Mouse (Mus musculus): ENCODE results near the gene C1qtnf9. TPM values are rescaled to one million over a fixed set of nuclear protein-coding genes. Genes with fewer than 3 reads are reported as not detected.

Gene C1qtnf9
- polyA plus RNA-seq, 1 experiment from 2014 or later = not detected

DNA sequence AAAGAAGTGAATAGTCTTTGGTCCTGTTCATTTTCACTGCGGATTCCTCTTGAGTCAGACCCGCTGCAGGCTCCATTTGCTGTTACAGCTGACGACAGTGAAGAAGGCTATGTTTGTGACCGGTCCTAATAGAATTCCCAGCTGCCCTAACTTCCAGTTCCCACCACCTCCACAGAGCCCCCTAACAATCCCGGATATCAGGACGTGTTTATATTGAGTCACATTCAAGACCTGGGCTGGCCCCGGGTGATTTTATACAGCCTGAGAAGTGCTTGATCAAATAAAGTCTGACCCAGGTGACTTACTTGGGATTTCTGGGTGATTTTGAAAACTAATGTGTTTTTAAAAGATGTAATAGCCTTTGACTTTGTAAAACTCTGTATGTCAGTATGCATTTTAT lies 5.2 kb upstream of the C1qtnf9 start:
- ATAC-seq (replicated peaks; ENCODE audit: insufficient number of reproducible peaks, low FRiP score, low TSS enrichment, low read depth) = no peak
- no peak overlapping the region for H3K4me3 ChIP-seq (ENCODE audit: low read depth, low read length)
- H3K27me3 ChIP-seq (ENCODE audit: control insufficient read depth, insufficient read depth, low read length) = no peaks in the 10 kb centered on the region
- H3K9ac ChIP-seq (replicated peaks; ENCODE audit: low read length) = no peak overlapping the region
- 72% methylated on average over 7 of the region's 7 CpGs for WGBS
- H3K4me2 ChIP-seq (ENCODE audit: low read depth, low read length) = no peak overlapping the region
- no peaks in the 10 kb centered on the region for H3K9me3 ChIP-seq (replicated peaks; ENCODE audit: control insufficient read depth, low read length)
- no peaks in the 10 kb centered on the region for H3K4me1 ChIP-seq (ENCODE audit: control insufficient read depth, insufficient read depth, low read length)
- no peak overlapping the region for H3K27ac ChIP-seq (replicated peaks; ENCODE audit: low read depth, low read length)
- H3K36me3 ChIP-seq (replicated peaks; ENCODE audit: control insufficient read depth, insufficient read depth, low read depth, low read length) = no peaks in the 10 kb centered on the region
- DNase-seq (ENCODE audit: low spot score) = no peak

DNA sequence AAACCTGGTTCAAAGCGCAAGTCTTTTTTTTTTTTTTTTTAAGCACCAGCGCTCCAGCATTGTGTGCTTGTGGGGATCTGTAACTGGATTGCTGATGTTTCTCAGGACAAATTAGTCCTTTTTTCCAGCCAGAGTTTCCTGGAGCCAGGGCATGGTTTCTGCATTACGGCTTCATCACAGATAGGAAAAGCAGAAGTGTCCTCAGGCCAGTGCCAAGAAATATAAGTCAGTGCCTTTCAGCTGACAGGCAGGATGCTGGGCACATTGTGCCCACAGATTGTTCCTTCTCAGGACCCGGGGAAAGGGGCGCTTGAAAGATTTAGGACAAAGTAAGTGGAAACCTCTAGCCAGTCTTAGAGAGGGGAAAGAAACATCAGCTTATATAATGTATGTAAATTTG lies 4.2 kb upstream of the C1qtnf9 start:
- Histone ChIP-seq H3K27ac (replicated peaks; ENCODE audit: low read depth, low read length) (no peak overlapping the region), H3K9me3 (replicated peaks; ENCODE audit: control insufficient read depth, low read length) (no peaks in the 10 kb centered on the region), H3K27me3 (ENCODE audit: control insufficient read depth, insufficient read depth, low read length) (no peaks in the 10 kb centered on the region), H3K9ac (replicated peaks; ENCODE audit: low read length) (no peak overlapping the region), H3K4me3 (ENCODE audit: low read depth, low read length) (no peak overlapping the region), H3K4me2 (ENCODE audit: low read depth, low read length) (no peak overlapping the region), H3K4me1 (ENCODE audit: control insufficient read depth, insufficient read depth, low read length) (no peaks in the 10 kb centered on the region), H3K36me3 (replicated peaks; ENCODE audit: control insufficient read depth, insufficient read depth, low read depth, low read length) (no peaks in the 10 kb centered on the region)
- no peak for DNase-seq (ENCODE audit: low spot score)
- ATAC-seq (replicated peaks; ENCODE audit: insufficient number of reproducible peaks, low FRiP score, low TSS enrichment, low read depth) = no peak
- 95% methylated on average over 5 of the region's 5 CpGs for WGBS

DNA sequence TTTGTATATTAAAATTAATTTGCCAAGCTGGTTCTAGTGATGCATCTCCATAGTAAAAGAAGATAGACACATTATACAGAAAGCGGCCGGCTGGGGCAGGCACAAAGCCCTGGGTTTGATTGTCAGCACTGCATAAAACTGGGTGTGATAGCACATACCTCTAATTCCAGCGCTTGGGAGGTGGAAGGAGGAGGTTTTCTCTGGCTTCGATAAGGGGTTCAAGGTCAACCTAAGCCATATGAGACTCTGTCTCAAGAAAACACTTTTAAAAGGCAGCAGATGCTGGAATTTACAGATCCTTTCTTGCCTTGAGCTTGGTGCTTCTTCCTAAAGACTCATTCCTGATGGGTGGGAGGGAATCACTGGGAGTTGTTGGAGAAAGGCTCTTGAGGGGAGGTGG lies 3.4 kb upstream of the C1qtnf9 start:
- Histone ChIP-seq H3K9ac (replicated peaks; ENCODE audit: low read length) (no peak overlapping the region), H3K4me2 (ENCODE audit: low read depth, low read length) (no peak overlapping the region), H3K9me3 (replicated peaks; ENCODE audit: control insufficient read depth, low read length) (no peaks in the 10 kb centered on the region), H3K27me3 (ENCODE audit: control insufficient read depth, insufficient read depth, low read length) (no peaks in the 10 kb centered on the region), H3K4me3 (ENCODE audit: low read depth, low read length) (no peak overlapping the region), H3K27ac (replicated peaks; ENCODE audit: low read depth, low read length) (no peak overlapping the region), H3K36me3 (replicated peaks; ENCODE audit: control insufficient read depth, insufficient read depth, low read depth, low read length) (no peaks in the 10 kb centered on the region), H3K4me1 (ENCODE audit: control insufficient read depth, insufficient read depth, low read length) (no peaks in the 10 kb centered on the region)
- 71% methylated on average over 4 of the region's 4 CpGs for WGBS
- DNase-seq (ENCODE audit: low spot score) (no peak), ATAC-seq (replicated peaks; ENCODE audit: insufficient number of reproducible peaks, low FRiP score, low TSS enrichment, low read depth) (no peak)

DNA sequence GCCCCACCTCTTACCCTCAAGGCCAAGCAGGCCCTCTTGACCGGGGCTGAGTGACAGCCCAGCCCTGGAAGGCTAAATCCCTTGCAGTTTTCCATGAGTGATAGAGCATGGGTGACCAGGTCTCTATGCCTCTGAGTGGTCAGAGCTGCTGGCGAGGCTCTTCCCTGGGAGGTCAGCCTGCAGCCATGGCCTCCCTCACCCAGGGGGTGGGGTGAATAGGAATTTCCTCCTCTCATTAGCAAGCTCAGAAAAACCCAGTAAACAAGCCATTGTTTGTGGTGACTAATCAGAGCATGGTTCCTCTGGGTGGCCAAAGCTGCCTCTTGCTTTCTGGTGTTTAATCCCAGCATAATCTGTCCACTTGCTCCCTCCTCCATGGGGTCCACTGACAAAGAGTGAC lies 2.9 kb upstream of the C1qtnf9 start:
- no peak overlapping the region for H3K27ac ChIP-seq (replicated peaks; ENCODE audit: low read depth, low read length)

DNA sequence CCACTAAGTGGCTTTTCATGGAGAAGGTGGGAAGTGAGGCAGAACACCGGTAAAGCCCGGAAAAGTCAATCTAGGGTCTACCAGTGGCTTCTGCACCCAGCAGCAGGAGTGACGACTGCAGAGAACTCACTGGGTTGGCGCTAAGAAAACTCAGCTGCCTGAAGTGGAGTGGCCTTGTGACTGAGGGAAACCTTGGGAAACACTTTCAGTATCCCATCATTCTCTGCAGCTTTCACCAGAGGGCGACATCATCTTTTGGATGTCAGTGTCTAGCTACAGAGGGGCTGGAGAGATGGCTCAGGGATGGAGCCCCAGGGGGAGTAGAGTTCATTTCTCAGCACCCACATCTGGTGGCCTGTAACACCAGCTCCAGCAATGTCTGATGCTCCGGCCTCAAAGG lies 1.4 kb downstream of the C1qtnf9 start:
- no peaks in the 10 kb centered on the region for H3K27me3 ChIP-seq (ENCODE audit: control insufficient read depth, insufficient read depth, low read length)
- ATAC-seq (replicated peaks; ENCODE audit: insufficient number of reproducible peaks, low FRiP score, low TSS enrichment, low read depth) = no peak
- H3K9ac ChIP-seq (replicated peaks; ENCODE audit: low read length) = no peak overlapping the region
- no peak for DNase-seq (ENCODE audit: low spot score)
- H3K27ac ChIP-seq (replicated peaks; ENCODE audit: low read depth, low read length) = no peak overlapping the region
- H3K4me1 ChIP-seq (ENCODE audit: control insufficient read depth, insufficient read depth, low read length) = no peaks in the 10 kb centered on the region
- H3K4me2 ChIP-seq (ENCODE audit: low read depth, low read length) = no peak overlapping the region
- 40% methylated on average over 6 of the region's 6 CpGs for WGBS
- H3K4me3 ChIP-seq (ENCODE audit: low read depth, low read length) = no peak overlapping the region
- H3K36me3 ChIP-seq (replicated peaks; ENCODE audit: control insufficient read depth, insufficient read depth, low read depth, low read length) = no peaks in the 10 kb centered on the region
- no peaks in the 10 kb centered on the region for H3K9me3 ChIP-seq (replicated peaks; ENCODE audit: control insufficient read depth, low read length)

More for the DNA sequence above, 2.9 kb upstream of the C1qtnf9 start:
- ATAC-seq (replicated peaks; ENCODE audit: insufficient number of reproducible peaks, low FRiP score, low TSS enrichment, low read depth) (no peak), DNase-seq (ENCODE audit: low spot score) (no peak)
- WGBS = 50% methylated on average over 2 of the region's 2 CpGs
- H3K9ac ChIP-seq (replicated peaks; ENCODE audit: low read length) = no peak overlapping the region
- no peaks in the 10 kb centered on the region for H3K4me1 ChIP-seq (ENCODE audit: control insufficient read depth, insufficient read depth, low read length)
- H3K4me2 ChIP-seq (ENCODE audit: low read depth, low read length) = no peak overlapping the region
- H3K27me3 ChIP-seq (ENCODE audit: control insufficient read depth, insufficient read depth, low read length) = no peaks in the 10 kb centered on the region
- H3K36me3 ChIP-seq (replicated peaks; ENCODE audit: control insufficient read depth, insufficient read depth, low read depth, low read length) = no peaks in the 10 kb centered on the region
- H3K9me3 ChIP-seq (replicated peaks; ENCODE audit: control insufficient read depth, low read length) = no peaks in the 10 kb centered on the region
- no peak overlapping the region for H3K4me3 ChIP-seq (ENCODE audit: low read depth, low read length)

DNA sequence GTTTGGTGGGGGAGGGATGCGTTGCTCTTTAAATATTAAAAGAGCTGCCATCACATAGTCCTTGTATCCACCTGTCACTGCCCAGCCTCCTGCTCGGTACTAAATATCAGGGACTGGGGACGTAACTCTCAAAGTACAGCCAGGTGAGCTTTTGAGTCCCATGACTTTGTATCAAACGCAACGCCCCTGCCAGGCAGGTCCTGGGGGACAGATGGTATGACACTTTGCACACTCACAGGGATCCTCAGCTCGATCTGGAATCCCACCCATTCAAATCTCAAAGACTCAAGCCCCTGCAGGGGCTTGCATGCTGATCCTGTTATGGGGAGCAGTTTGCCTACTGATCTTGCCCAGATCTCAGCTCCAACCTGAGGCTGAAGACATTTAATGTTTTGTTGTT lies 2.7 kb downstream of the C1qtnf9 start:
- 76% methylated on average over 6 of the region's 6 CpGs for WGBS
- no peaks in the 10 kb centered on the region for H3K9me3 ChIP-seq (replicated peaks; ENCODE audit: control insufficient read depth, low read length)
- H3K4me2 ChIP-seq (ENCODE audit: low read depth, low read length) = no peak overlapping the region
- H3K9ac ChIP-seq (replicated peaks; ENCODE audit: low read length) = no peak overlapping the region
- H3K27ac ChIP-seq (replicated peaks; ENCODE audit: low read depth, low read length) = no peak overlapping the region
- H3K36me3 ChIP-seq (replicated peaks; ENCODE audit: control insufficient read depth, insufficient read depth, low read depth, low read length) = no peaks in the 10 kb centered on the region
- ATAC-seq (replicated peaks; ENCODE audit: insufficient number of reproducible peaks, low FRiP score, low TSS enrichment, low read depth) = no peak
- no peaks in the 10 kb centered on the region for H3K27me3 ChIP-seq (ENCODE audit: control insufficient read depth, insufficient read depth, low read length)
- H3K4me1 ChIP-seq (ENCODE audit: control insufficient read depth, insufficient read depth, low read length) = no peaks in the 10 kb centered on the region
- H3K4me3 ChIP-seq (ENCODE audit: low read depth, low read length) = no peak overlapping the region
- DNase-seq (ENCODE audit: low spot score) = no peak

DNA sequence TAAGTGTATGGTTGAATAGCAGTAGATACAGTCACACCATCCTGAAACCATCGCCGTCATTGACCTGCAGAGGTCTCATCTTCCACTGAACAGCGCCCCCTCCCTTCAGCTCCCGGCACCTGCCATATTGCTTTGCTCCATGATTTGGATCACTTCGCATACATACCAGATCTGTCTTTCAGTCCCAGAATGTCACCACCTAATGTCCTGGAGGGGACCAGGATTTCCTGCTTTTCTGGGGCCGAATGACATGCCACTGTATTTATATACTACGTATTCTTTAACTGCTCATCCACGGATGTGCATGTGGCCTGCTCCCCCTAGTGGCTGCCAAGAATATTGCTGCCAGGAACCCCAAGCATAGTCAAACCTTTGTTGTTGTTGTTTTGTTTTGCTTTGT lies 3.1 kb downstream of the C1qtnf9 start:
- 6% methylated on average over 8 of the region's 8 CpGs for WGBS
- Histone ChIP-seq H3K9me3 (replicated peaks; ENCODE audit: control insufficient read depth, low read length) (no peaks in the 10 kb centered on the region), H3K9ac (replicated peaks; ENCODE audit: low read length) (no peak overlapping the region), H3K4me1 (ENCODE audit: control insufficient read depth, insufficient read depth, low read length) (no peaks in the 10 kb centered on the region), H3K4me2 (ENCODE audit: low read depth, low read length) (peak overlapping the region; percentile 29), H3K36me3 (replicated peaks; ENCODE audit: control insufficient read depth, insufficient read depth, low read depth, low read length) (no peaks in the 10 kb centered on the region), H3K4me3 (ENCODE audit: low read depth, low read length) (0 out of 2 replicates have a peak overlapping the region, but pooled peaks have one; percentile 3), H3K27me3 (ENCODE audit: control insufficient read depth, insufficient read depth, low read length) (no peaks in the 10 kb centered on the region), H3K27ac (replicated peaks; ENCODE audit: low read depth, low read length) (no peak overlapping the region)
- ATAC-seq (replicated peaks; ENCODE audit: insufficient number of reproducible peaks, low FRiP score, low TSS enrichment, low read depth) = no peak
- peak; percentile 64 for DNase-seq (ENCODE audit: low spot score)

DNA sequence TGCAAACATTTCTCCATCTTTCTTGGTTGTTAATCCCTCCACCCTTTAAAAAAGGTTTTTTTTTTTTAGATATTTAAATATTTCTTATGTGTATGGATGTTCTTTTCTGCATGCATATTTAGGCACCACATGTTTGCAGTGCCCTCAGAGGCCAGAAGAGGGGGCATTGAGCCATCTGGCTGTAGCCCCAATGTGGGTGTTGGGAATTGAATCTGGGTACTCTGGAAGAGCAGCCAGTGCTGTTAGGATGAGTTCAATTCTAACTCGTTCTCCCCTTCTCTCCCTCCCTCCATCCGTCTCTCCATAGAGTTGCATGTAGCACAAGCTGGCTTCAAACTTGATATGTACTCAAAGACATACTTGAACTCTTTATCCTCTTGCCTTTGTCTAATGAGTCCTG lies 5.5 kb downstream of the C1qtnf9 start:
- Histone ChIP-seq H3K4me3 (ENCODE audit: low read depth, low read length) (no peak overlapping the region), H3K4me1 (ENCODE audit: control insufficient read depth, insufficient read depth, low read length) (no peaks in the 10 kb centered on the region), H3K36me3 (replicated peaks; ENCODE audit: control insufficient read depth, insufficient read depth, low read depth, low read length) (no peaks in the 10 kb centered on the region), H3K9me3 (replicated peaks; ENCODE audit: control insufficient read depth, low read length) (no peaks in the 10 kb centered on the region), H3K4me2 (ENCODE audit: low read depth, low read length) (no peak overlapping the region), H3K9ac (replicated peaks; ENCODE audit: low read length) (no peak overlapping the region), H3K27ac (replicated peaks; ENCODE audit: low read depth, low read length) (no peak overlapping the region), H3K27me3 (ENCODE audit: control insufficient read depth, insufficient read depth, low read length) (no peaks in the 10 kb centered on the region)
- no peak for ATAC-seq (replicated peaks; ENCODE audit: insufficient number of reproducible peaks, low FRiP score, low TSS enrichment, low read depth)
- WGBS = 81% methylated on average over 2 of the region's 2 CpGs
- no peak for DNase-seq (ENCODE audit: low spot score)

Data from embryonic facial prominence, embryonic 11.5 days (tissue).